Mouse (Mus musculus) liver, embryonic 14.5 days (tissue): ENCODE results near the gene Elovl6.

ENCODE experiments used
- CTCF ChIP-seq: IDR thresholded peaks from 2 replicates; pipeline ENCODE4 v1.5.1; 2016; ENCODE audit warnings: antibody characterized with exemption, low read depth, control low read depth
- EP300 ChIP-seq: IDR thresholded peaks from 2 replicates; pipeline ENCODE4 v1.6.1; 2016; ENCODE audit warnings: antibody characterized with exemption, low read depth

DNA sequence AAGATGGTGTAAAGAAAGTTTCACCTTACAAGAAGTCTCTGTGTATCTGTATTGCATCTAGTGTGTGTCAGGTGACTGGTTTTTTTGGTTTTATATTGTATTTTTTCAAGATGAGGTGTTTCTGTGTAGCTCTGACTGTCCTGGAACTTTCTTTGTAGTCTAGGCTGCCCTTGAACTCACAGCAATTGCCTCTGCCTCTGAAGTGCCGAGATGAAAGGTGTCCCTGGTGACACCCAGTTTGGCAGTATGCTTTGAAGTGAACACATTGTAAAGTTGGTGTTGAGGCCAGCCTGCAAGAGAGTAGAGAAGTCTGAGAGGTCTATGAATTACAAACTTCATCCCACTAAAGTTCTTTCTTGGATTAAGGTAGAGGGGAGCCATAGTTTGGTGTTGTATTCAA lies 13.1 kb downstream of the Elovl6 start:
- TF ChIP-seq EP300 (no peak), CTCF (no peak)
